Mouse (Mus musculus): ENCODE data around the gene Rtf1. TPM values are rescaled to one million over a fixed set of nuclear protein-coding genes. Genes with fewer than 3 reads are reported as not detected.

The Rtf1 gene
- total and polyA plus RNA-seq, 2 experiments from 2014 or later: 27.0 to 76.3 TPM

DNA sequence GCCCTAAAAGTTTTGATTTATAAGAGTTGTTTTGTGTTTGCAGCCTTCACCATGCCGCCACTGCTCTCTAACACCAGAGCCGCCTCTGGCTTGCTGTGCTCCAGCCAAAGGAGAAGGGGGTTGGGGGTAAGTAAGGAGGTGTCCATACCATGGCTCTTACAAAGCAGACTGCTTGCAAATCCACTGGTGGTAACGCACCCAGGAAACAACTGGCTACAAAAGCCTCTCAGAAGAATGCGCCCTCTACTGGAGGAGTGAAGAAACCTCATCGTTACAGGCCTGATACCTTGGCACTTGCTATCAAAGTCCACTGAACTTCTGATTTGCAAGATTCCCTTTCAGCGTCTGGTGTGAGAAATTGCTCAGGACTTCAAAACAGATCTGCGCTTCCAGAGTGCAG is 5.9 kb upstream of the Rtf1 start:
- no peak for DNase-seq (ENCODE audit: low spot score)

DNA sequence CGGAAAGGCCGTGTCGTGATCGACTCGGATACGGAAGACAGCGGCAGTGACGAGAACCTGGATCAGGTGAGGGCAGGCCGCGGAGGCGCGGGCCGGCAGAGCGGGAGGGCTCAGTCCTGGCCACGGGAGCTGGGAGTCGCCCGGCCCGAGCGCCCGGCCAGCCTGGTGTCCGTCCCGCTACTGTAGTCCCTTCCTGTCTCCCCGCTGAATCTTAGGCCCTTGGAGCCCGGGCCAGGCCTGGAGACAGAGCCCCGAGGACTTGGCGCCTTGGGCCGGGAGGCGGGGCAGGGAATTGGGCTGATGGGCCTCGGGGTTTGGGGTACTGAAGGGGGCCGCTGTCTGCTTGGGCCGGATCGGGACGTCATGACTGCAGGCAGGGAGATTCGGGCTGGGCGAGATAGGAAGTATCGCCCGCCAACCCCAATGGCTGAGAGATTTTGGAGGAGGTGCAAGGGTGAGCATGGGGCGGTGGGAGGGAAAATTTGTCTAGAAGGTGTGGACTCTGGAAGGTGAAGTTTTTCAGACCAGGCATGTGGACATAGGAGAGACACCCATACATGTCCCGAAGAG is 432 bp downstream of the Rtf1 start:
- peak; percentile 86 for ATAC-seq (ENCODE audit: low FRiP score)
- Histone ChIP-seq H3K27me3 (ENCODE audit: insufficient read depth, low read length) (no peaks in the 10 kb centered on the region), H3K27ac (ENCODE audit: low read depth, low read length) (peak overlapping the region; percentile 68), H3K9me3 (ENCODE audit: low read length) (no peaks in the 10 kb centered on the region), H3K36me3 (ENCODE audit: insufficient read depth, low read length) (no peaks in the 10 kb centered on the region), H3K4me2 (ENCODE audit: low read depth, low read length, poor library complexity, severe bottlenecking) (peak overlapping the region; percentile 83), H3K9ac (replicated peaks; ENCODE audit: low read length, poor library complexity, severe bottlenecking) (peak overlapping the region; percentile 97), H3K4me3 (ENCODE audit: low read depth, low read length) (peak overlapping the region; percentile 100), H3K4me1 (ENCODE audit: insufficient read depth, low read length) (no peaks in the 10 kb centered on the region)
- under 1% methylated on average over 39 of the region's 39 CpGs for WGBS
- peak; percentile 4 for DNase-seq (ENCODE audit: low spot score)
- TF ChIP-seq CTCF (IDR thresholded peaks at IDR 0.05): no peak

More for the DNA sequence above, 5.9 kb upstream of the Rtf1 start:
- H3K4me2 ChIP-seq (ENCODE audit: low read depth, low read length, poor library complexity, severe bottlenecking): no peak overlapping the region
- H3K36me3 ChIP-seq (ENCODE audit: insufficient read depth, low read length): no peaks in the 10 kb centered on the region
- no peak overlapping the region for H3K4me3 ChIP-seq (ENCODE audit: low read depth, low read length)
- H3K27ac ChIP-seq (ENCODE audit: low read depth, low read length): no peak overlapping the region
- TF ChIP-seq CTCF (IDR thresholded peaks at IDR 0.05): peak; percentile 55
- no peaks in the 10 kb centered on the region for H3K27me3 ChIP-seq (ENCODE audit: insufficient read depth, low read length)
- H3K4me1 ChIP-seq (ENCODE audit: insufficient read depth, low read length): no peaks in the 10 kb centered on the region
- ATAC-seq (ENCODE audit: low FRiP score): no peak
- 17% methylated on average over 7 of the region's 7 CpGs for WGBS
- H3K9me3 ChIP-seq (ENCODE audit: low read length): no peaks in the 10 kb centered on the region
- no peak overlapping the region for H3K9ac ChIP-seq (replicated peaks; ENCODE audit: low read length, poor library complexity, severe bottlenecking)

DNA sequence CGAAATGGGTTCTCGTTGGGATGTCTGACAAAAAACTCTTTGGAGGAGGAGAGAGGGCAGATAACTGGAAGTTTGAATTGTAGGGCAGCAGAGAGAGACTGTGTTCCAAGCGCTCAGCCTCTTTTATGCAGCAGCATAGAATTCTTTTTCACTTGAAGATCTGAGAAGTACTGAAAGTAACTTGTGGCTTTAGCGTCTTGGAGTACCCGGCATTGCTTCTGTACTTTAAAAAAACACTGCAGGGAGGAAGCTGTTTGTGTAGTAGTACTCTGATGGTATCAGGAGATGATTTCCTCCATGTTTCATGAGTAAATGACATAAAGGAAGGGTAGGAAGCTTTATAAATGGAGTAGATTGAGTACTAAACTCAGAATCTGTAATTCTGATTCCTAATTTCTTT is 963 bp downstream of the Rtf1 start:
- Histone ChIP-seq H3K9me3 (ENCODE audit: low read length) (no peaks in the 10 kb centered on the region), H3K4me3 (ENCODE audit: low read depth, low read length) (peak overlapping the region; percentile 100), H3K4me2 (ENCODE audit: low read depth, low read length, poor library complexity, severe bottlenecking) (peak overlapping the region; percentile 83), H3K27me3 (ENCODE audit: insufficient read depth, low read length) (no peaks in the 10 kb centered on the region), H3K9ac (replicated peaks; ENCODE audit: low read length, poor library complexity, severe bottlenecking) (peak overlapping the region; percentile 97), H3K36me3 (ENCODE audit: insufficient read depth, low read length) (no peaks in the 10 kb centered on the region), H3K27ac (ENCODE audit: low read depth, low read length) (no peak overlapping the region), H3K4me1 (ENCODE audit: insufficient read depth, low read length) (no peaks in the 10 kb centered on the region)
- DNase-seq (ENCODE audit: low spot score): no peak
- no peak for ATAC-seq (ENCODE audit: low FRiP score)
- 2% methylated on average over 5 of the region's 5 CpGs for WGBS
- no peak for TF ChIP-seq CTCF (IDR thresholded peaks at IDR 0.05)

DNA sequence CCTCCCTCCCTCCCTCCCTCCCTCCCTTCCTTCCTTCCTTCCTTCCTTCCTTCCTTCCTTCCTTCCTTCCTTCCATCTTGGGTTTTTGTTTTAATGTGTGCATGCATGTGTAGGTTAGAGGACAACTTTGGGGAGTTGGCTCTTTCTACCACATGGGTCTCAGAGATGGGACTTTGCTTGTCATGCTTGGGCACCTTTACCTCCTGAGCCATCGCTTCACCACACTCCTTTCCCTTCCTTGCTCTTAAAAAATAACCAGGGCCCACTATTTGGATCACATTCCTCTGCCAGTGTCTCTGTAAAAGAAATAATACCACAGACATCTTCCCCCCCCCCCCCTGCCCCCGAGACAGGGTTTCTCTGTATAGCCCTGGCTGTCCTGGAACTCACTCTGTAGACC is 8.8 kb downstream of the Rtf1 start:
- no peaks in the 10 kb centered on the region for H3K27me3 ChIP-seq (ENCODE audit: insufficient read depth, low read length)
- no peaks in the 10 kb centered on the region for H3K4me1 ChIP-seq (ENCODE audit: insufficient read depth, low read length)
- ATAC-seq (ENCODE audit: low FRiP score) (no peak), DNase-seq (ENCODE audit: low spot score) (no peak)
- no peak overlapping the region for H3K4me2 ChIP-seq (ENCODE audit: low read depth, low read length, poor library complexity, severe bottlenecking)
- no peak overlapping the region for H3K9ac ChIP-seq (replicated peaks; ENCODE audit: low read length, poor library complexity, severe bottlenecking)
- 100% methylated on average over 2 of the region's 2 CpGs for WGBS
- H3K9me3 ChIP-seq (ENCODE audit: low read length): no peaks in the 10 kb centered on the region
- peaks cover 6% of the 10 kb centered on the region; the same call in 1 of the 2 replicates for H3K36me3 ChIP-seq (ENCODE audit: insufficient read depth, low read length)
- TF ChIP-seq CTCF (IDR thresholded peaks at IDR 0.05): no peak
- H3K4me3 ChIP-seq (ENCODE audit: low read depth, low read length): no peak overlapping the region
- no peak overlapping the region for H3K27ac ChIP-seq (ENCODE audit: low read depth, low read length)

DNA sequence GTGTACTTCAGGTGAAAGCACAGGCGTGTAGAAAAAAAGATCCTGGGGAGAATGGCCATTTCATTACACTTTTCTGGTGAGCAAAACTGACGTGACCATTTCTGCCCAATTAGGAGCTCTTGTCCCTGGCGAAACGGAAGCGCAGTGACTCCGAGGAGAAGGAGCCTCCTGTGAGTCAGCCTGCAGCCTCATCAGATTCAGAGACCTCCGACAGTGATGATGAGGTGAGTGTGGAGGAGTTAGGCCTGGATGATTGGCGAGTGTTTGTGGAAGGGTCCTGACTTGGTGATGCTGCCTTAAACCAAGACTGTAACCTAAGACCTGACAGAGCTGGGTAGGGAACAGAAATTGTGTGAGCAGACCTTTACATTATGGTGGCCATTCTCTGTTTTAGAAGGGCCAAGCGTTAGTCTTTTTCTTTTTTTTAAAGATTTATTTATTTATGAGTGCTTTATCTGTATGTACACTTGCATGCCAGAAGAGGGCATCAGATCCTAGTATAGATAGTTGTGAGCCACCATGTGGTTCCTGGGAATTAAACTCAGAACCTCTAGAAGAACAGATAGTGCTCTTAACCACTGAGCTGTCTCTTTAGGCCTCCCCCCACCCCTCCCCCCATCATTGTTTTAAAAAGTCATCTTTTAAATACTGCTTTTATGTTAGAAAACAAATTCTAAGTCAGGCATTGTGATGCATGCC is 17.3 kb downstream of the Rtf1 start:
- Histone ChIP-seq H3K9me3 (ENCODE audit: low read length) (no peaks in the 10 kb centered on the region), H3K27me3 (ENCODE audit: insufficient read depth, low read length) (no peaks in the 10 kb centered on the region), H3K4me1 (ENCODE audit: insufficient read depth, low read length) (no peaks in the 10 kb centered on the region), H3K9ac (replicated peaks; ENCODE audit: low read length, poor library complexity, severe bottlenecking) (no peak overlapping the region), H3K27ac (ENCODE audit: low read depth, low read length) (no peak overlapping the region), H3K4me3 (ENCODE audit: low read depth, low read length) (no peak overlapping the region), H3K4me2 (ENCODE audit: low read depth, low read length, poor library complexity, severe bottlenecking) (no peak overlapping the region), H3K36me3 (ENCODE audit: insufficient read depth, low read length) (no peaks in the 10 kb centered on the region; the same call in 1 of the 2 replicates)
- peak; percentile 26 for DNase-seq (ENCODE audit: low spot score)
- peak; percentile 63 for TF ChIP-seq CTCF (IDR thresholded peaks at IDR 0.05)
- no peak for ATAC-seq (ENCODE audit: low FRiP score)
- 83% methylated on average over 9 of the region's 9 CpGs for WGBS

DNA sequence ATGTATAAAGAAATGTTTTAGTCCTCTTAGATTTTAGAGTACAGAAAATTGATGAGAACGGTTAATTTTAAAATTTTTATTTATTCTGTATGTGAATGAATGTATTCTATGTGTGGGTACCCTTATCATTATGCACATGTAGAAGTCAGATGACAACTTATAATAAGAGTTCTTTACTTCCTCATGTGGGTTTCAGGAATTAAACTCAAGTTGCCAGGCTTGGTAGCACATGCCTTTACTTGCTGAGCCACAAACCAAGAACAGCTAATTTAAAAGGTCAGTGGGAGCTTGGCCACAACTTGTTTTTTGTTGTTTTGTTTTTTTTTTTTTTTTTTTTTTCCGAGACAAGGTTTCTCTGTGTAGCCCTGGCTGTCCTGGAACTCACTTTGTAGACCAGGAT is 20.0 kb downstream of the Rtf1 start:
- H3K4me3 ChIP-seq (ENCODE audit: low read depth, low read length): no peak overlapping the region
- no peaks in the 10 kb centered on the region for H3K27me3 ChIP-seq (ENCODE audit: insufficient read depth, low read length)
- H3K9ac ChIP-seq (replicated peaks; ENCODE audit: low read length, poor library complexity, severe bottlenecking): no peak overlapping the region
- H3K36me3 ChIP-seq (ENCODE audit: insufficient read depth, low read length): no peaks in the 10 kb centered on the region; the same call in 1 of the 2 replicates
- no peaks in the 10 kb centered on the region for H3K4me1 ChIP-seq (ENCODE audit: insufficient read depth, low read length)
- TF ChIP-seq CTCF (IDR thresholded peaks at IDR 0.05): no peak
- no peak for ATAC-seq (ENCODE audit: low FRiP score)
- no peak overlapping the region for H3K27ac ChIP-seq (ENCODE audit: low read depth, low read length)
- no peak for DNase-seq (ENCODE audit: low spot score)
- H3K4me2 ChIP-seq (ENCODE audit: low read depth, low read length, poor library complexity, severe bottlenecking): no peak overlapping the region
- 74% methylated on average over 2 of the region's 2 CpGs for WGBS
- H3K9me3 ChIP-seq (ENCODE audit: low read length): no peaks in the 10 kb centered on the region
